In genomic region chr13:99285241-99285640, GRCm38 (mm10) we compare ENCODE assay signal across 23 mouse cellular contexts. TPM values are rescaled to one million over a fixed set of nuclear protein-coding genes. Genes with fewer than 3 reads are reported as not detected.
DNase-seq lines count a peak whose midpoint lies in the region; ATAC-seq and TF ChIP-seq lines count a peak whose summit lies in the region.
"Had no signal": no experiment of that assay in that cellular context is flagged by ENCODE, and none has a peak within 500 bp of the region (broad histone marks: within the 10 kb centered on the region; RNA-seq: fewer than 3 reads in every experiment).

No protein-coding gene starts in this region.

- no peaks in the 10 kb centered on the region for H3K27me3 ChIP-seq in hindbrain, embryonic 10.5 days (ENCODE audit: insufficient read depth, poor library complexity, severe bottlenecking)
- H3K27me3 ChIP-seq in hindbrain, embryonic 11.5 days (ENCODE audit: control insufficient read depth, insufficient read depth, low read length): no peaks in the 10 kb centered on the region
- no peaks in the 10 kb centered on the region for H3K27me3 ChIP-seq in forebrain, postnatal 0 days (ENCODE audit: insufficient read depth, low read length)
- H3K27me3 ChIP-seq in hindbrain, postnatal 0 days (ENCODE audit: insufficient read depth, low read length): no peaks in the 10 kb centered on the region
- H3K27me3 ChIP-seq in neural tube, embryonic 13.5 days: no peaks in the 10 kb centered on the region
- H3K27me3 ChIP-seq: heart, embryonic 12.5 days; limb, embryonic 15.5 days; liver, embryonic 15.5 days had no signal

- no peak for ATAC-seq in hindbrain, embryonic 11.5 days (ENCODE audit: low FRiP score)
- no peak for ATAC-seq in forebrain, postnatal 0 days
- no peak for ATAC-seq in hindbrain, postnatal 0 days
- no peak for ATAC-seq in neural tube, embryonic 13.5 days (ENCODE audit: low read depth)

- H3K4me1 ChIP-seq in hindbrain, embryonic 10.5 days (replicated peaks): peaks cover 17% of the 10 kb centered on the region
- no peaks in the 10 kb centered on the region for H3K4me1 ChIP-seq in hindbrain, embryonic 11.5 days (replicated peaks; ENCODE audit: control insufficient read depth, insufficient read depth, low read length)
- peaks cover 5% of the 10 kb centered on the region; the same call in 1 of the 2 replicates for H3K4me1 ChIP-seq in forebrain, postnatal 0 days (ENCODE audit: insufficient read depth)
- peaks cover 27% of the 10 kb centered on the region for H3K4me1 ChIP-seq in hindbrain, postnatal 0 days (ENCODE audit: insufficient read depth, low read length)
- peaks cover 31% of the 10 kb centered on the region for H3K4me1 ChIP-seq in neural tube, embryonic 13.5 days (replicated peaks)
- H3K4me1 ChIP-seq: liver, embryonic 15.5 days; megakaryocyte, embryonic 14.5 days had no signal

- H3K9ac ChIP-seq in hindbrain, embryonic 11.5 days (ENCODE audit: low read depth, low read length): no peak overlapping the region
- no peak overlapping the region for H3K9ac ChIP-seq in forebrain, postnatal 0 days
- no peak overlapping the region for H3K9ac ChIP-seq in hindbrain, postnatal 0 days (replicated peaks; ENCODE audit: low read length)
- H3K9ac ChIP-seq in neural tube, embryonic 13.5 days: no peak overlapping the region
- H3K9ac ChIP-seq: heart, embryonic 12.5 days; limb, embryonic 15.5 days; liver, embryonic 15.5 days had no signal

- 55% methylated on average over 2 of the region's 2 CpGs for WGBS in hindbrain, embryonic 10.5 days
- WGBS in hindbrain, embryonic 11.5 days: 67% methylated on average over 2 of the region's 2 CpGs
- WGBS in forebrain, postnatal 0 days: 60% methylated on average over 2 of the region's 2 CpGs
- WGBS in hindbrain, postnatal 0 days: 43% methylated on average over 2 of the region's 2 CpGs
- 49% methylated on average over 2 of the region's 2 CpGs for WGBS in neural tube, embryonic 13.5 days

- peak; percentile 7 for DNase-seq in hindbrain, embryonic 10.5 days (ENCODE audit: low spot score)
- DNase-seq in hindbrain, embryonic 11.5 days (ENCODE audit: low spot score): no peak
- no peak for DNase-seq in forebrain, postnatal 0 days
- no peak for DNase-seq in hindbrain, postnatal 0 days (ENCODE audit: low spot score)
- no peak for DNase-seq in frontal cortex, adult 2 months (ENCODE audit: extremely low spot score in 1 of 2, low spot score in 1 of 2)
- no peak for DNase-seq in gastrocnemius, postnatal 14 days
- no peak for DNase-seq in frontal cortex, postnatal 25 days (ENCODE audit: low spot score in 2 of 2)
- DNase-seq: B cell, adult 2 months; cerebellum, adult 8-10 months; heart, postnatal 14 days; kidney, adult 8-10 months; kidney, postnatal 14 days; lung, postnatal 10 days; right cerebral cortex, postnatal 14 days; spleen, adult 18-20 months; thymus, postnatal 36 days had no signal

- intact Hi-C loops in gastrocnemius, postnatal 14 days (cut with DNase I; ENCODE audit: low total_unique reads): no loop called here

- TF ChIP-seq CTCF in forebrain, postnatal 0 days (IDR thresholded peaks at IDR 0.05; ENCODE audit: low read depth): no peak
- TF ChIP-seq CTCF in hindbrain, postnatal 0 days (IDR thresholded peaks at IDR 0.05; ENCODE audit: low read depth): no peak

- no peaks in the 10 kb centered on the region for H3K36me3 ChIP-seq in hindbrain, embryonic 10.5 days
- no peaks in the 10 kb centered on the region for H3K36me3 ChIP-seq in hindbrain, embryonic 11.5 days (ENCODE audit: control insufficient read depth, insufficient read depth, low read length)
- H3K36me3 ChIP-seq in forebrain, postnatal 0 days (ENCODE audit: insufficient read depth): no peaks in the 10 kb centered on the region
- no peaks in the 10 kb centered on the region for H3K36me3 ChIP-seq in hindbrain, postnatal 0 days (ENCODE audit: insufficient read depth, low read length)
- H3K36me3 ChIP-seq in neural tube, embryonic 13.5 days: no peaks in the 10 kb centered on the region
- H3K36me3 ChIP-seq: embryonic facial prominence, embryonic 10.5 days; heart, embryonic 12.5 days; limb, embryonic 15.5 days; liver, embryonic 15.5 days had no signal

- no peak overlapping the region for H3K27ac ChIP-seq in hindbrain, embryonic 10.5 days
- H3K27ac ChIP-seq in hindbrain, embryonic 11.5 days (ENCODE audit: low read depth, low read length): no peak overlapping the region
- H3K27ac ChIP-seq in forebrain, postnatal 0 days (ENCODE audit: low read depth, low read length): 0 out of 2 replicates have a peak overlapping the region, but pooled peaks have one; percentile 51
- peak overlapping the region; percentile 81 for H3K27ac ChIP-seq in hindbrain, postnatal 0 days
- H3K27ac ChIP-seq in neural tube, embryonic 13.5 days (replicated peaks): peak overlapping the region; percentile 81
- H3K27ac ChIP-seq: embryonic facial prominence, embryonic 10.5 days; limb, embryonic 15.5 days; liver, embryonic 15.5 days had no signal

- H3K4me2 ChIP-seq in hindbrain, embryonic 11.5 days (replicated peaks; ENCODE audit: low read depth, low read length): no peak overlapping the region
- no peak overlapping the region for H3K4me2 ChIP-seq in forebrain, postnatal 0 days (ENCODE audit: low read depth)
- H3K4me2 ChIP-seq in hindbrain, postnatal 0 days (ENCODE audit: low read depth, low read length): no peak overlapping the region
- H3K4me2 ChIP-seq in neural tube, embryonic 13.5 days: no peak overlapping the region
- H3K4me2 ChIP-seq: heart, embryonic 12.5 days; limb, embryonic 15.5 days; liver, embryonic 15.5 days had no signal

- H3K9me3 ChIP-seq in hindbrain, embryonic 10.5 days: no peaks in the 10 kb centered on the region
- no peaks in the 10 kb centered on the region for H3K9me3 ChIP-seq in hindbrain, embryonic 11.5 days (ENCODE audit: control insufficient read depth, low read length)
- no peaks in the 10 kb centered on the region for H3K9me3 ChIP-seq in forebrain, postnatal 0 days (ENCODE audit: low read length)
- H3K9me3 ChIP-seq in hindbrain, postnatal 0 days (ENCODE audit: low read length): no peaks in the 10 kb centered on the region
- H3K9me3 ChIP-seq in neural tube, embryonic 13.5 days: no peaks in the 10 kb centered on the region
- H3K9me3 ChIP-seq: embryonic facial prominence, embryonic 10.5 days; limb, embryonic 15.5 days; liver, embryonic 15.5 days had no signal

- H3K4me3 ChIP-seq in hindbrain, embryonic 10.5 days: no peak overlapping the region
- H3K4me3 ChIP-seq in hindbrain, embryonic 11.5 days (ENCODE audit: low read depth, low read length): no peak overlapping the region
- no peak overlapping the region for H3K4me3 ChIP-seq in forebrain, postnatal 0 days (ENCODE audit: low read depth, low read length)
- H3K4me3 ChIP-seq in hindbrain, postnatal 0 days (ENCODE audit: low read length): no peak overlapping the region
- no peak overlapping the region for H3K4me3 ChIP-seq in neural tube, embryonic 13.5 days
- H3K4me3 ChIP-seq: embryonic facial prominence, embryonic 10.5 days; heart, embryonic 12.5 days; limb, embryonic 15.5 days; liver, embryonic 15.5 days; megakaryocyte, embryonic 14.5 days; myocyte had no signal

RNA-seq across cellular contexts. Expression of gene Ptcd2, which starts 59.3 kb away (rescaled TPM):
- polyA plus RNA-seq in hindbrain, embryonic 10.5 days (2016; fragmentation: Nextera tagmentation; extraction: Ambion mirVana): 50.2 and 51.8 TPM in 2 replicates
- 51.9 and 56.8 TPM in 2 replicates for polyA plus RNA-seq in hindbrain, embryonic 11.5 days (2014; fragmentation: Nextera tagmentation; extraction: Ambion mirVana)
- 47.6 and 50.6 TPM in 2 replicates for total RNA-seq in forebrain, postnatal 0 days (2014; rRNA removed)
- polyA plus RNA-seq in forebrain, postnatal 0 days (2015; fragmentation: Nextera tagmentation; extraction: Ambion mirVana): 57.6 and 59.2 TPM in 2 replicates
- 29.3 and 38.2 TPM in 2 replicates for total RNA-seq in hindbrain, postnatal 0 days (2014; rRNA removed)
- 51.2 and 52.8 TPM in 2 replicates for polyA plus RNA-seq in hindbrain, postnatal 0 days (2015; fragmentation: Nextera tagmentation; extraction: Ambion mirVana)
- 52.8 and 53.6 TPM in 2 replicates for polyA plus RNA-seq in neural tube, embryonic 13.5 days (2015; fragmentation: Nextera tagmentation; extraction: Ambion mirVana)
- 33.3 and 35.3 TPM in 2 replicates for polyA plus RNA-seq in frontal cortex, adult 2 months (2012; rRNA removed)
- total RNA-seq in gastrocnemius, postnatal 14 days (2021): 10 to 100 TPM; 22.8 to 25.0 TPM

RNA-seq across cellular contexts. Expression of gene Mrps27, which starts 59.3 kb away (rescaled TPM):
- polyA plus RNA-seq in hindbrain, embryonic 10.5 days (2016; fragmentation: Nextera tagmentation; extraction: Ambion mirVana): 68.3 and 74.1 TPM in 2 replicates
- 55.6 and 59.2 TPM in 2 replicates for polyA plus RNA-seq in hindbrain, embryonic 11.5 days (2014; fragmentation: Nextera tagmentation; extraction: Ambion mirVana)
- 21.9 and 23.9 TPM in 2 replicates for total RNA-seq in forebrain, postnatal 0 days (2014; rRNA removed)
- polyA plus RNA-seq in forebrain, postnatal 0 days (2015; fragmentation: Nextera tagmentation; extraction: Ambion mirVana): 39.1 and 39.6 TPM in 2 replicates
- 16.2 and 17.5 TPM in 2 replicates for total RNA-seq in hindbrain, postnatal 0 days (2014; rRNA removed)
- polyA plus RNA-seq in hindbrain, postnatal 0 days (2015; fragmentation: Nextera tagmentation; extraction: Ambion mirVana): 41.3 and 41.7 TPM in 2 replicates
- polyA plus RNA-seq in neural tube, embryonic 13.5 days (2015; fragmentation: Nextera tagmentation; extraction: Ambion mirVana): 40.7 and 40.9 TPM in 2 replicates
- polyA plus RNA-seq in frontal cortex, adult 2 months (2012; rRNA removed): 29.7 and 33.5 TPM in 2 replicates
- total RNA-seq in gastrocnemius, postnatal 14 days (2021): 10 to 100 TPM; 26.4 to 29.3 TPM

Comparison
In these comparisons a context has a peak if more than half of its experiments do, and no peak if none do; other contexts are left out.
1. H3K27ac ChIP-seq: peak in forebrain, postnatal 0 days (single experiment), hindbrain, postnatal 0 days (single experiment) and neural tube, embryonic 13.5 days (single experiment); none in hindbrain, embryonic 10.5 days (single experiment) and hindbrain, embryonic 11.5 days (single experiment).